Mouse (Mus musculus) bone marrow macrophage, adult 2 months (primary cell): ENCODE results near the gene Nt5dc2. TPM values are rescaled to one million over a fixed set of nuclear protein-coding genes. Genes with fewer than 3 reads are reported as not detected.

Experiments
- H3K27ac ChIP-seq: 2 replicates; pipeline ENCODE4 v1.5.1; 2012; ENCODE audit warnings: low read depth, low read length; ENCODE audit not compliant: insufficient read depth
- H3K4me1 ChIP-seq: 2 replicates; pipeline ENCODE4 v1.6.1; 2012; ENCODE audit warnings: low read length; ENCODE audit not compliant: control insufficient read depth, insufficient read depth
- H3K4me3 ChIP-seq: 2 replicates; pipeline ENCODE4 v1.5.1; 2012; ENCODE audit warnings: mild to moderate bottlenecking, low read length, moderate library complexity; ENCODE audit not compliant: insufficient read depth
- CTCF ChIP-seq: IDR thresholded peaks from 2 replicates; pipeline ENCODE4 v1.5.1; 2012; ENCODE audit warnings: low read depth, mild to moderate bottlenecking, low read length, moderate library complexity
- POLR2A ChIP-seq: IDR thresholded peaks from 2 replicates; pipeline ENCODE4 v1.6.1; 2012; ENCODE audit warnings: mild to moderate bottlenecking, low read depth, low read length, borderline replicate concordance
- polyA plus RNA-seq: library from polyadenylated mRNA; stranded (reverse); fragments of >200 nt; gene quantifications from 2 replicates; pipeline ENCODE4 v1.2.4, GENCODE M21; 2012; ENCODE audit not compliant: missing spikeins, insufficient read depth, insufficient read length

Nt5dc2 gene
- polyA plus RNA-seq, 1 experiment, result 135 TPM

DNA sequence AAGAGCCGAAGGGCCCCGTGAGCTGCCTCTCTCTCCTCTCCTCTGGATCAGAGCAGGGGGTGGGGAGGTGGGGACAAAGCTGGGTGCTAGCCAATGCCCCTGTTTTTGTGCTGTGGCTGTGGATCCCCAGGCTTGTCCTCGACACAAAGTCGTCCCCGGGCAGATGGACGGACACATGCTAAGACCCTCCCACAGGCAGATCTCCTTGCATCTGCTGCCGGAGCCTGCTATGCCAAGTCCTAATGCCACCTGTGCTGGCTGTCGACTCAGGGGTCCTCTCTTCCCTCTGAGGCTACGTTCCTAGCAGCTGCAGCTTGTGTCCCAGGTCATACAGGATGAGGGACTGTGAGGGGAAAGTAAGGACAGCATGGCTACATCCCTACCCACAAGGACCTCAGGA is 36.0 kb downstream of the Nt5dc2 start:
- H3K4me1 ChIP-seq, result peaks cover 88% of the 10 kb centered on the region
- H3K27ac ChIP-seq, result peak overlapping the region; percentile 96
- TF ChIP-seq CTCF (no peak), POLR2A (no peak)
- H3K4me3 ChIP-seq, result peak overlapping the region; percentile 46

DNA sequence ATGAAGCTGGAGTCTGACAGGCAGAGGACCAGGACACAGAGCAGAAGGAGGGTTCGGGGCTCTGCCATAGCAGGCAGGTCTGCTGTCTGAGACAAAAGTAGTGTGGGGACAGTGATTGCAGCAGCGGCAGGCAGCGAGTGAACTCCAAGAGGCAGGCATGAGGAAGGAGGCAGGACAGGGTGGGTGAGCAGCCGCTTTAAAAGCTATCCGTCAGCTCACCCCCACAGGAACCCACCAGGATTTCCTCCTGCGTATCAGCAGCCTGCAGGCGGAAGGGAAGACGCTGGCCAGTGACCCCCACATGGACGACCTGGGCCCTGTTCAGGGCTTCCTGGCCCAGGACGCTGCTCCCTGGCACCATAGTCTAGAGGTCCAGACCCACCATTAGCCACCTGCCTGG is 37.6 kb downstream of the Nt5dc2 start, which contains the start of gene Stab1:
Stab1 (minus strand) TSS at position 217 of the 400 bp plus-strand sequence.
- TF ChIP-seq CTCF, result no peak
- no peak for TF ChIP-seq POLR2A
- H3K4me3 ChIP-seq, result peak within 1 kb of the TSS; percentile 46
- peaks cover 88% of the 10 kb centered on the region for H3K4me1 ChIP-seq
- H3K27ac ChIP-seq, result peak within 1 kb of the TSS; percentile 96

DNA sequence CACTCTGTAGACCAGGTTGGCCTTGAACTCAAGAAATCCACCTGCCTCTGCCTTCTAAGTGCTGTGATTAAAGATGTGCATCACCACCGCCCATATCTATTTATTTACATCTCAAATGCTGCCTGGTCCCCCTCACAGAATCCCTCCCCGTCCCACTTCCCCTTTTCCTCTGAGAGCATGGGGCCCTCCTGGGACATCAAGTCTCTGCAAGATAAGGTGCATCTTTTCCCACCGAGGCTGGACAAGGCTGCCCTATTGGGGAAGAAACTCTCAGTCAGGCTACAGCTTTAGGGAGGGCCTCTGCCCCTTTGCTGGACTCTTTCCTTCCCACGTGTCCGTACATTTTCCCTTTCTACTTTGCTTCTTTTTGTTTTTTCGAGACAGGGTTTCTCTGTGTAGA is 38.7 kb downstream of the Nt5dc2 start:
- H3K4me3 ChIP-seq, result no peak overlapping the region
- TF ChIP-seq CTCF (no peak), POLR2A (no peak)
- H3K27ac ChIP-seq, result peak overlapping the region; percentile 96; the same call in 1 of the 2 replicates
- H3K4me1 ChIP-seq, result peaks cover 86% of the 10 kb centered on the region

DNA sequence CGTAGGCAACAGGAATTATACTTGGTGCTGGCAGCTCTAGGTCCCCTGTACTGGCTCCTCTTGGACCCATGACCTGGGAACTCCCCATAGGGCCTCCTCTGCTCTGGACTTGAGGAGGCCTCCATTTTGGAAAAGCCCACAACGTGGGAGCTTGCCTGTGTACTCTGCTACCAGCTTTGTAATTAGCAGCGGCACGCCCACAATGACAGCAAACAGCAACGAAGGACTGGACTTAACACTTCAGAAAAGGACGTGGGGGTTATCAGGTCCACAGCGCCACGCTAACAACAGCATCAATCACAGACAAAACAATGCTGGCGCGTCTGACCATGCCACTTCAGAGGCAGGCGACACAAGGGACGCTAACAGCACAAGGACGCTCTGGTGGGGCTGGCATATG is 40.1 kb downstream of the Nt5dc2 start:
- TF ChIP-seq CTCF (no peak), POLR2A (no peak)
- Histone ChIP-seq H3K4me1 (peaks cover 75% of the 10 kb centered on the region), H3K4me3 (no peak overlapping the region), H3K27ac (no peak overlapping the region)

DNA sequence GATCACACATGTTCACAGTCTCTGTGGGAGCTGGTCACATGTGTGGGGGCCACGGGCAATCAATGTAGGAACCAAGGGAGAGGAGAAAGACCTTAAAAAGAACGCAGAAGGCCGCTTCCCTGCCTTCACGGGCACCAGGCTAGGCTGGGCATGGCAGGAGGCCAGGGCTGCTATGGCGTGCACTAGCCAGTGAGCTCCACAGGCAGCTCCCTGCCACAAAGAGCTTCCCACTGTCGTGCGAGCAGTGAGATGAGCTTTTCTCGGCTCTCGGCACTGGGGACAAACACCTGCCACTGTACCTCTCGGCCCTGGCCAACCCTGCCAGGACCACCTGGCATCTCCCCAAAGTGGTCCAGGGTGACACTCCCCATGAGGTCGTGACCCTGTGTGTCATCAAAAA is 40.5 kb downstream of the Nt5dc2 start:
- H3K27ac ChIP-seq, result 0 out of 2 replicates have a peak overlapping the region, but pooled peaks have one; percentile 6
- TF ChIP-seq CTCF (no peak), POLR2A (no peak)
- no peak overlapping the region for H3K4me3 ChIP-seq
- H3K4me1 ChIP-seq, result peaks cover 78% of the 10 kb centered on the region

DNA sequence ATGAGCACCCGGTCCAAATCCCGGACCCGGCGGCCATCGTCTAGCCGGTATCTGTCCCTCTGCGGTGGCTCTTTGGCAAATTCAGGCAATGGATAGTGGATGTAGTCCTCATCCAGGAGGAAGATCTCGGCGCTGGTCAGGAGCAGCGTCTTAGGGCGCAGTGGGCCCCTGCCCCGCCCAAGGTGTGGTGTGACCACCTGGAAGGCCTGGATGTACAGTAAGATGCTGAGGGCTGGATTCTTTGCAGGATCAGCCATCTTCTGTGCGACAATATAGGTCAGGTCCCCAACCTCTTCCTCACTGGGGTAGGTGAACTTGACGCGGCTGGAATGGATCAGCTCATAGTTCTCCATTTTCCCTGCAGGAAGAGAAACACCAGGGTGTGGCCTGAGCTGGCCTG is 41.0 kb downstream of the Nt5dc2 start:
- H3K4me1 ChIP-seq, result peaks cover 73% of the 10 kb centered on the region
- peak overlapping the region; percentile 67 for H3K27ac ChIP-seq
- no peak for TF ChIP-seq POLR2A
- TF ChIP-seq CTCF, result no peak

DNA sequence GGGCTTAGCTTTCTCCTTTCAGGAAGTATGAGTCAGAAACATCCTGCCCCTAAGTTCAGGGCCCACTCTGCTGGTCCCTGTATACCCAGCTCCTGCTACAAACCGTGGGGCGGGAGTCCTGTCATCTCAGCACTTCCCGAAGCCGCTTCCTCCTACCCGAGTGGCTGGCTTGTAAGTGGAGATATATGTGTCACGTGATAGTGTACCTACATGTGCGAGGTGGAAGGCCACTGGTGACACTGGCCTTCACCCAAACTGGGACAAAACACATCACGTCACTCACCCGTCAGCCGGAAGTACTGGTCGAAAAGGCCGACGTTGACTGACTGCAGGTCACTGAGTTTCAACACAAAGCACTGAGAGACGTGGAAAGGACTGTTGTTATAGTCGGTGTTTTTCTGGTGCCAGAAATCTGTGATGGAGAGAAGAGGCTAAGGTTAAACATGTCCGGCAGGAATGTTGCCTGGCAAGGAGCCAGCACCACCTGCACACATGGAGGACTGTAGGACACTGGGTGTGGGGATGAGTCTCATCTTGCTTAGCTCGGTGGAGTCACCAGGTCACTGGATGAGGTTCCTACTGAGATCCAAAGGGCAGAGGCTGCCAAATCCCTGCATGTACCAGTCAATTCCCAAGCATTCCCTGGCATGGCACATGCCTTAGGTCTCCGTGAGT is 42.1 kb downstream of the Nt5dc2 start:
- peak overlapping the region; percentile 67 for H3K27ac ChIP-seq
- peaks cover 62% of the 10 kb centered on the region for H3K4me1 ChIP-seq
- TF ChIP-seq POLR2A (no peak), CTCF (no peak)
- H3K4me3 ChIP-seq, result no peak overlapping the region

More for the DNA sequence above, 41.0 kb downstream of the Nt5dc2 start:
- no peak overlapping the region for H3K4me3 ChIP-seq

- Histone ChIP-seq H3K27ac (peak overlapping the region; percentile 67), H3K4me1 (peaks cover 57% of the 10 kb centered on the region), H3K4me3 (no peak overlapping the region)
- TF ChIP-seq POLR2A (no peak), CTCF (no peak)
Measured at GRCm38 (mm10) chr14:31173537-31173936, 42.7 kb downstream of the Nt5dc2 start.

DNA sequence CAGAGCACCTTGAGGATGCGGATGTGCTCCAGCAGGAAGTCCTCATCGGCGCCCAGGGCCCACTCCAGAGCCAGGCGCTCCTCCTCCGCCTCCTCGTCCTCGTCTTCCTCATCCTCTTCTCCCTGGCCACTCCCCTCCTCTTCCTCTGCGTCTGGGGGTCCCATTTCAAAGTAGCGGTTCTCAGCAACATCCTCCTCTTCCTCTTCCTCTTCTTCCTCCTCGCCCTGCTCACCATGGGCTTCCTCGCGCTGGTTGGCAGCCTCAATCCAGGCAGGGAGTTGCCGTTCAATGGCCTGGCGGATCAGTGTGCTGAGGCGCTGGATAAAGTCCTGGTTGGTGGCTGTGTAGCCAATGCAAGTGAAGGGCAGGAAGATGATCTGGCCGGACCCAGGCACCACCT is 46.4 kb downstream of the Nt5dc2 start:
- H3K27ac ChIP-seq, result no peak overlapping the region
- TF ChIP-seq CTCF (no peak), POLR2A (no peak)
- H3K4me3 ChIP-seq, result no peak overlapping the region
- peaks cover 36% of the 10 kb centered on the region for H3K4me1 ChIP-seq

DNA sequence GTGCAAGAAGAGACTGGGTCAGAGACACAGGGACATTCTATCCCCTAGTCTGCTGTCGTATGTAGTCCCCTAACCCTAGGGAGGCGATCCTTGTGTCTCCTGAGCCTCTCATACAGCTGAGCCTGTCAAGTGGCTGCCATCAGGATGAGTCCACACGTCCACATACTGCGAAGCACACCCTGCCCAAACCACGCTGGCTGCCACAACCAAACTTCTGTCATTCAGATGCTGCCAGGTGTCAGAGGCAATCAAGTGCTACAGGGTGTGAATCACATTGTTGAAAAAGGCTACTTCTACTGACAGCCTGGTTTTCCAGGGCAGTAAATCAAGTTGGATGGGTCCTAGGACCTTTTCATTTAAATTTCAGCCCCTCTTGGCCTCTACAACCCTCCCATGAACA is 46.9 kb downstream of the Nt5dc2 start:
- no peak overlapping the region for H3K27ac ChIP-seq
- H3K4me1 ChIP-seq, result peaks cover 36% of the 10 kb centered on the region
- TF ChIP-seq POLR2A (no peak), CTCF (no peak)
- H3K4me3 ChIP-seq, result no peak overlapping the region
